ENCODE assay signal across 9 mouse cellular contexts in genomic region chr14:7314661-7315060, GRCm38 (mm10). TPM values are rescaled to one million over a fixed set of nuclear protein-coding genes. Genes with fewer than 3 reads are reported as not detected.
DNase-seq lines count a peak whose midpoint lies in the region; ATAC-seq and TF ChIP-seq lines count a peak whose summit lies in the region.
"Not testable (repeated sequence)": the region's sequence is repeated elsewhere in the genome, so short reads cannot be mapped to it uniquely, and the experiment has no call there.
"Had no signal": no experiment of that assay in that cellular context is flagged by ENCODE, and none has a peak within 500 bp of the region (broad histone marks: within the 10 kb centered on the region; RNA-seq: fewer than 3 reads in every experiment).

Gene Gm3739 (minus strand): TSS chr14:7315049.

- peak within 1 kb of the TSS; percentile 56 for H3K4me3 ChIP-seq in heart, embryonic 16.5 days (ENCODE audit: low read length)
- H3K4me3 ChIP-seq in intestine, embryonic 16.5 days (ENCODE audit: low read length), result peak within 1 kb of the TSS; percentile 49
- peak within 1 kb of the TSS; percentile 36 for H3K4me3 ChIP-seq in left cerebral cortex, adult 2 months
- peak within 1 kb of the TSS; percentile 43 for H3K4me3 ChIP-seq in lung, embryonic 16.5 days (ENCODE audit: low read length)

- H3K4me1 ChIP-seq in heart, embryonic 16.5 days (ENCODE audit: control insufficient read depth, insufficient read depth, low read length); intestine, embryonic 16.5 days (ENCODE audit: control insufficient read depth, insufficient read depth, low read length); lung, embryonic 16.5 days (replicated peaks; ENCODE audit: control insufficient read depth, insufficient read depth, low read length): not testable (repeated sequence)

- not testable (repeated sequence) for ATAC-seq in heart, embryonic 16.5 days (replicated peaks; ENCODE audit: extremely low read depth, insufficient read depth, low FRiP score); intestine, embryonic 16.5 days; lung, embryonic 16.5 days (ENCODE audit: low read depth)

- H3K36me3 ChIP-seq in heart, embryonic 16.5 days (ENCODE audit: control insufficient read depth, insufficient read depth); intestine, embryonic 16.5 days (ENCODE audit: control insufficient read depth, insufficient read depth, low read length); lung, embryonic 16.5 days (ENCODE audit: control insufficient read depth, insufficient read depth, low read length): not testable (repeated sequence)

- intact Hi-C loops in left cerebral cortex, adult 2 months (cut with DNase I), result not testable (repeated sequence)

- 0% methylated on average over 8 of the region's 35 CpGs for WGBS in heart, embryonic 16.5 days
- WGBS in intestine, embryonic 16.5 days, result under 1% methylated on average over 20 of the region's 35 CpGs
- WGBS in lung, embryonic 16.5 days, result 0% methylated on average over 6 of the region's 35 CpGs

- H3K4me2 ChIP-seq in heart, embryonic 16.5 days (ENCODE audit: low read depth, low read length), result peak within 1 kb of the TSS; percentile 69
- H3K4me2 ChIP-seq in intestine, embryonic 16.5 days (ENCODE audit: low read depth, low read length), result peak within 1 kb of the TSS; percentile 72
- peak within 1 kb of the TSS; percentile 58 for H3K4me2 ChIP-seq in lung, embryonic 16.5 days (ENCODE audit: low read depth, low read length)

- TF ChIP-seq CTCF in left cerebral cortex, adult 2 months (IDR thresholded peaks at IDR 0.05), result not testable (repeated sequence)

- peak within 1 kb of the TSS; percentile 67 for H3K9ac ChIP-seq in heart, embryonic 16.5 days (ENCODE audit: low read length)
- peak within 1 kb of the TSS; percentile 60 for H3K9ac ChIP-seq in intestine, embryonic 16.5 days (ENCODE audit: low read depth, low read length)
- peak within 1 kb of the TSS; percentile 38; the same call in 1 of the 2 replicates for H3K9ac ChIP-seq in lung, embryonic 16.5 days (ENCODE audit: low read length)

- H3K27ac ChIP-seq in heart, embryonic 16.5 days (ENCODE audit: low read length); intestine, embryonic 16.5 days (ENCODE audit: low read length); left cerebral cortex, adult 2 months; lung, embryonic 16.5 days (ENCODE audit: low read length): not testable (repeated sequence)

- H3K9me3 ChIP-seq in heart, embryonic 16.5 days (replicated peaks; ENCODE audit: control insufficient read depth, low read length); intestine, embryonic 16.5 days (ENCODE audit: control insufficient read depth, low read length); lung, embryonic 16.5 days (ENCODE audit: control insufficient read depth, low read length): not testable (repeated sequence)

- H3K27me3 ChIP-seq in heart, embryonic 16.5 days (ENCODE audit: control insufficient read depth, insufficient read depth, low read length); intestine, embryonic 16.5 days (replicated peaks; ENCODE audit: control insufficient read depth, insufficient read depth, low read length); lung, embryonic 16.5 days (ENCODE audit: control insufficient read depth, insufficient read depth, low read depth, low read length): not testable (repeated sequence)

- DNase-seq in cerebellum, postnatal 14 days, result peak; percentile 8 to 9
- DNase-seq in frontal cortex, postnatal 10 days (ENCODE audit: low spot score in 2 of 2), result peak; percentile 5 to 9
- DNase-seq in left cerebral cortex, adult 2 months (ENCODE audit: extremely low spot score in 1 of 2, low spot score in 2 of 2), result peak; percentile 6 to 13
- DNase-seq in ovary, postnatal 36 days (ENCODE audit: low spot score), result peak; percentile 2
- DNase-seq in urinary bladder, postnatal 25 days (ENCODE audit: low spot score), result peak; percentile 3

RNA-seq across cellular contexts. Expression of gene Gm3739, which starts in this region (rescaled TPM):
- polyA plus RNA-seq in heart, embryonic 16.5 days (2015; fragmentation: Nextera tagmentation; extraction: Ambion mirVana), result 1.0 and 1.2 TPM in 2 replicates
- 0.35 and 0.56 TPM in 2 replicates for polyA plus RNA-seq in intestine, embryonic 16.5 days (2015; fragmentation: Nextera tagmentation; extraction: Ambion mirVana)
- under 1 TPM; 0.56 to 0.57 TPM for total RNA-seq in left cerebral cortex, adult 2 months (2021)
- polyA plus RNA-seq in lung, embryonic 16.5 days (2015; fragmentation: Nextera tagmentation; extraction: Ambion mirVana), result 0.38 and 0.55 TPM in 2 replicates
- total RNA-seq: granulocyte monocyte progenitor cell, adult 5-6 weeks had no signal

Comparison
In these comparisons a context has a peak if more than half of its experiments do, and no peak if none do; other contexts are left out.
1. Peak in DNase-seq and H3K4me3 ChIP-seq in left cerebral cortex, adult 2 months; RNA of the gene not detected or under 1 TPM.